Mouse (Mus musculus): Measurements from ENCODE around the gene Rbp4. TPM values are rescaled to one million over a fixed set of nuclear protein-coding genes. Genes with fewer than 3 reads are reported as not detected.

Gene Rbp4
- polyA plus RNA-seq, 1 experiment, result 17.6 TPM

GRCm38 (mm10) chr19:38073226-38073625, 51.9 kb downstream of the Rbp4 start:
- H3K4me3 ChIP-seq (ENCODE audit: insufficient read depth, low read depth, low read length), result no peak overlapping the region
- WGBS, result 97% methylated on average over 5 of the region's 5 CpGs
- no peaks in the 10 kb centered on the region for H3K4me1 ChIP-seq (ENCODE audit: control insufficient read depth, insufficient read depth, low read length)
- no peaks in the 10 kb centered on the region for H3K27me3 ChIP-seq (replicated peaks; ENCODE audit: control insufficient read depth, insufficient read depth, low read length)
- no peaks in the 10 kb centered on the region for H3K36me3 ChIP-seq (ENCODE audit: control insufficient read depth, insufficient read depth, low read length)
- no peak overlapping the region for H3K27ac ChIP-seq (ENCODE audit: insufficient read depth, low read depth, low read length)
- TF ChIP-seq CTCF (conservative IDR thresholded peaks at IDR 0.05; ENCODE audit: insufficient read depth, insufficient read length, low read depth, low read length) (no peak), POLR2A (IDR thresholded peaks at IDR 0.05; ENCODE audit: low read depth, low read length) (no peak)
- DNase-seq, result no peak

Other genes with a start within 250 kb of the Rbp4 start
- 24.2 and 27.5 TPM in 2 replicates for gene Myof, start 81.7 kb downstream of the Rbp4 start, polyA plus RNA-seq (2012; rRNA removed)
- 0.14 and 0.15 TPM in 2 replicates for gene Cep55, start 70.3 kb downstream of the Rbp4 start, polyA plus RNA-seq (2012; rRNA removed)
- 1.8 and 2.2 TPM in 2 replicates for gene Ffar4, start 28.2 kb downstream of the Rbp4 start, polyA plus RNA-seq (2012; rRNA removed)
- not detected in 2 replicates for gene Pde6c, start 7.5 kb upstream of the Rbp4 start, polyA plus RNA-seq (2012; rRNA removed)
- 4.0 and 4.8 TPM in 2 replicates for gene Fra10ac1, start 98.9 kb upstream of the Rbp4 start, polyA plus RNA-seq (2012; rRNA removed)
- gene Lgi1, start 139.3 kb upstream of the Rbp4 start, polyA plus RNA-seq (2012; rRNA removed), result 0.10 and 0.28 TPM in 2 replicates

Data from kidney, adult 2 months (tissue).